Mouse (Mus musculus) spleen, adult 2 months (tissue): ENCODE data around the gene Tef.

Experiments used
- CTCF ChIP-seq: fragments of 200-500 bp; IDR thresholded peaks from 2 replicates; pipeline ENCODE4 v1.5.1; 2011; ENCODE audit warnings: mild to moderate bottlenecking, inconsistent platforms; ENCODE audit not compliant: insufficient read depth, insufficient read length, insufficient replicate concordance; ENCODE audit errors: extremely low read depth
- POLR2A ChIP-seq: fragments of 200-500 bp; IDR thresholded peaks from 2 replicates; pipeline ENCODE4 v1.6.1; 2011; ENCODE audit warnings: low read depth, low read length, inconsistent platforms

DNA sequence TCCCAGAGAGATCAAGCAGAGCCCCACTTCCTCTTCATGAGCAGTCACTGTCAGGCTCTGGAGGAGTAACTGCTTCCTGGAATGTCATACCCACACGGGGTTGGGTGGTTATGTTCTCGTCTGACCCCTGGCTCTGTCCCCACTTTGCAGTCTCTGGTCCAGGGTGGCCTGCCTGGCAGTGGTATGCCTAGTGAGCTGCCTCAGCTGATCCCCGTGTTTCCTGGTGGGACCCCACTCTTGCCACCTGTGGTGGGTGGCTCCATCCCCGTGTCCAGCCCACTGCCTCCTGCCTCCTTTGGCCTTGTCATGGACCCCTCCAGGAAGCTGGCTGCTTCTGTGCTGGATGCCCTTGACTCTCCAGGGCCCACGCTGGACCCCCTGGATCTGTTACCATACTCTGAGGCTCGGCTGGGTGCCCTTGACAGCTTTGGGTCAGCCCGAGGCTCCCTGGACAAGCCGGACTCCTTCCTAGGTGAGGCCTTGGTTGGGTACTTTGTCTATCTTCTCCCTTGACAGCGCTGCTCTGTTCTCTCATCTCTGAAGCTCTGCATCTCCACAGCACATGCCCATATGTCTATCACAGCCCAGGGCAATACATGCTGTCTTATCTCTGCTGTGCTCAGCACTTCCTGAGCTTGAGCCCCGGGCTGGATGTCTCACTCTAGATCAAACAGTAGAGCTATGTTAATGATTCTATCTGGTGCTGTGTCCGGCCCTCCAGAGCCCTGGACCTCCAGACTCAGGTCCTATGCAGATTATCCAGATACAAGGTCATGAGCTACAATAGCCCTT, 25.4 kb upstream of the Tef start:
- no peak for TF ChIP-seq CTCF
- no peak for TF ChIP-seq POLR2A
